Mouse (Mus musculus): Measurements from ENCODE around the gene Ankrd33b.
A peak's percentile ranks its signal among the peaks of the same experiment; 100 is the strongest.

Ankrd33b gene

DNA sequence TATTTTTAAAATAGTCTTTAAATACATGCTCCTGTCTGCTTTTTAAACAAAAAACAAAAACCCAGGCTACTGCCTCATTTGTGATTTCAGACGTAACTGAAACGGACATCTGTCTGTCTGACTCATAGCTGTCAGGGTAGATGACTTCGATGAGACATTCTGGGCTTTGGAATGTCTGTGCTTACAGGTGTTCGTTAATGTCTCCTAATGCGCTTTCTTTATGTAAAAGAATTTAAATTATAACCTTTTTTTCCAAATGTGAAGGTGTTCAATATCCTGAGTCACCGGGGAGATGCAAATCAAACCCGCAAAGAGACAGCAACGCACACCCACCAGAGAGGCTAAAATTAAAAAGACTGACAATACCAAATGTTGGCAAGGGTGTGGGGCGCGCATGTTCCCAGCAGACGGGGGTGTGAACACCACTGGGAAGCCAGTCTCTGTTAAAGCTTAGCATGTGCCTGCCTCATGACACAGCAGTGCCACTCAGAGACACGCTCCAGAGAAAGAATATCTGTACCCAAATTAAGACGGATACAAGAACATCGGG lies 30.3 kb downstream of the Ankrd33b start:
- DNase-seq = no peak

DNA sequence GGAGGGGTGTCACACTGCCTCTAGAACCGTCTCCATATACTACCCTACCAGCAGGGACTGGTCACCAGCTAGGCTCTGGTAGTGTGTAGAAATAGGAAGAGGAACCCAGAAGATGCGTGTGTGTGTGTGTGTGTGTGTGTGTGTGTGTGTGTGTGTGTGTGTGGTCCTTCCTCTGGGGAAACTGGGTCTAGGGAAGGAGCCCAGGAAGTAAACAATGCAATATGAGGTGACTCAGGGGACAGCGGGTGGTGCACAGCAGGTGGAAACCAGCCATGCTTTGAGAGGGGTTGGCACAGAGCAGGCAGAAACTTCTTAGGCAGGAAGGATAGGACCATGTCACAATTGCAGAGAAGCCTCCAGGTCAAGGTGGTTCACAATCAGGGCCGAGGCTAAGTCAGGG lies 30.8 kb downstream of the Ankrd33b start:
- no peak for DNase-seq

DNA sequence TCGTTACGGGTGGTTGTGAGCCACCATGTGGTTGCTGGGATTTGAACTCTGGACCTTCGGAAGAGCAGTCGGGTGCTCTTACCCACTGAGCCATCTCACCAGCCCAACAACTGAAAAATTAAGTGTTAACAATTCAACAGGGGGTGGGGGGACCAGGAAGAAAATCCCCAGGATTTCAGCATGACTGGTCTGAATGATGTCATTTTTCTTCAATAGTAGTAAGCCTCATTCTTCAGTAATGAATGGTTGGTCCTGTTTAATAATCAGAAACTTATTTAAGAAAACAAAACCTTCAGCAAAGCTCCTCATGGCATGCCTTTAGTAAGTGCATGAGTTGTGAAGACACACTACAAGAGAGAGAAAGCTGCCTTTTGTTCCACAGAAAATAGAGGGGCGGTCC lies 32.7 kb downstream of the Ankrd33b start:
- no peak for DNase-seq

DNA sequence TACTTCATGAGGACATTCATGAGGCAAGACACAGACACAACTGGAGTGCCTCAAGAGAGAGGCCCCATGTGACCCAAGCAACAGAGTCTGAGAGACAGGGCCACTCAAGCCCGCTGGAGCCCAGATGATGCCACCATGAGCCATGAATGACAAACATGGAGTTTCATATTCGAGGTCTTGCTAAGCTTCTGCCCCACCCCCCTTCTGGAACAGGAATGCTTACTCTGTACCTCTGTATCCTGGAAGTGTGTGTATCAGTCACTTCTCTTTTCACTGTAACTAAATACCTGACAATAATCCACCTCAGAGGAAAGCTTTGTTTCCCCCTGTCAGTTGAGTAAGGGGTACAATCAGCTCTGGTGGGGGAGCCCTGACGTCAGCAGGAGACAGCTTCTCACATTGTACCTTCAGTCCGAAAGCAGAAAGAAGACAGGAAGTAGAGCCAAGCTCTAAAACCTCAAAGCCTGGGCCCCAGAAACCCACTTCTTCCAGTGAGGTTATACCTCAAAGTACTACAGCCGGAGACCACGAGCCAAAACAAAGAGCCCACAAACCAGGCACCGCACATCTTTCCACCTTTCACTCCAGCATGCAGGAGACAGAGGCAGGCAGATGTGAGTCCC lies 34.9 kb downstream of the Ankrd33b start:
- no peak for DNase-seq

DNA sequence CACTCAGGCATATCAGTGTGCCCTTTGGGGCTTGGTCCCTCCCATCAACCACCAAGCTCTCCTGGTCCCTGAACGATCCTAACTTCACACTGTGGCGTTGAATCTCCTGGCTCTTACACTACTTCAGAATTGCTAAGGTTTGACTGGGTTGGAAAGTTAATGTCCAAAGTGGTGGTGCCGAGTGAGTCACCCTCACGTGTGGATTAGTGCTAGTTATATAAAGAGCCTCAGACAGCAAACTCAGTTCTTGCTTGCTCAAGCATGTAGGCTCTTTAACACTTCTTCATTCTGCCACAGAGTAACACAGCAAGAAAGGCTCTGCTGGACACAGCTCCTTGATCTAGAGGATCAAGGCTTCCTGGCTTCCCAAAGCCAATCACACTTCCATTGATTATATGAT lies 35.8 kb downstream of the Ankrd33b start:
- no peak for DNase-seq

DNA sequence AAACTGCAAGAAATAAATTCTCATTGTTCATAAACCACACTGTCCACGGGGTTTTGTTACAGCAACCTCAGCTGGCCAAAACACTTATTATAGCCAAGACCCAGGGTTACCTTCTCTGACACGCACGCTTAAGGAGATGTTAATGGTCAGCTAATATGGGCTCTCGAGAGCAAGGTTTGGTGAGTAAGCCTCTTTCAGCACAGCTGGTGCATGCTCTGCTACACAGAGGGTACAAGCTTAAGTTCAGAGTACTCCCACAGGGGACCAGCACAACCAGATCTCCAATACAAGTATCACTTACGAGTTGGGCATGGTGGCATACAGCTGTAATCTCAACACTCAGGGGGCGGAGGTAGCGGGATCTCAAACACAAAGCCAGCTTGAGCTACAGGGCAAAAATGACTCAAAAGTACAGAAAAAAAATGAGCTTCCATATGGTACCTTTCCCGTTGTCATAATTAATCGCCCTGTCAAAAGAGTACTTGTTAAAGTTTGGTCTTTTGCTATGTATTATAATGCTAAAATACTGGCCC lies 39.4 kb downstream of the Ankrd33b start:
- DNase-seq = no peak

DNA sequence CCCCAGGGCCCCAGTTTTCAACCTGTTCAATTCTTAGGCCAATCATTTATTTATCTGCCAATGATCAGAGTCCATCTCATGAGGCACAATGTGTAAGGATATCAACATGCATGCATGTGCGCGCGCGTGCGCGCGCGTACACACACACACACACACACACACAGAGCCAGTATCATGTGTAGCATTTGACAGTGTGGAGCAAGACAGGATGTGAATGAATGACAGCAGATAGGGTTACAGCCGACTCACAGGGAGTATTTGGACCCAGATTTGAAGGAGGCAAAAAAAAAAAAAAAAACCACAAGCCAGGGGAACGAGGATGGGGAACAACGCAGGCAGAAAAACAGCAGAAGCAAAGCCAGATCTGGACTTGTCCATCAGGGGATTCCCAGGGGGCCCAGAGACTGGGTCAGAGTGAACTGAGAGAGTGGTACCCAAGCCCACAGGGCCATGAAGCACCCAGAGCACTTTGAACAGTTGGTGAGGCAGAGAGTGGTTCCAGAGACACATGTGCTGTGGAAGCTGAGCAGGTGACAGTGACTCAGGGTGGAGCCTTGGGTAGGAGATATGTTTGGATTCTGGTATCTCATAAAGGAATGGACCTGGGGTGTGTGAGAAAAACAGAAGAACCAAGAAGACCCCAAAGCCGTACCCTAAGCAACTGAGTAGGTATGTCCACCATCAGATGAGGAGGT lies 41.7 kb downstream of the Ankrd33b start:
- DNase-seq = no peak

DNA sequence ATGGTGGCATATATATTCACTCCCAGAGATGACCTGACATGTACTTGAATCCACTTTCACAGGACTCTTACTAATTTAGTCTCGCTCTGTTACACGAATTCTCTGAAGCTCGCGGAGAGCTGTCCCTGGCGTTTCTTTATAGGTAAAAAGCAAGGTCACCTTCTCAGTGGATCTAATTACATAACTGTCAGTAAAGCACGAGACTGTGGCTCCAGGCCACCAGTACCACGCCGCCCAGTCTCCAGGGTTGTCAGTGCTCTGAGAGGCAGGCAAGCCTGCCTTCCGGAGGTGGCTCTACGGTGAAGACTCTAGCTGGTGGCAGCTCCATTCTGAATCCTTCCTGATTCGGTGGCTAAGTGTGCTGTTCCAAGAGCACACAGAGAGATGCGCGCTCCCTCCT lies 43.0 kb downstream of the Ankrd33b start:
- DNase-seq = no peak

DNA sequence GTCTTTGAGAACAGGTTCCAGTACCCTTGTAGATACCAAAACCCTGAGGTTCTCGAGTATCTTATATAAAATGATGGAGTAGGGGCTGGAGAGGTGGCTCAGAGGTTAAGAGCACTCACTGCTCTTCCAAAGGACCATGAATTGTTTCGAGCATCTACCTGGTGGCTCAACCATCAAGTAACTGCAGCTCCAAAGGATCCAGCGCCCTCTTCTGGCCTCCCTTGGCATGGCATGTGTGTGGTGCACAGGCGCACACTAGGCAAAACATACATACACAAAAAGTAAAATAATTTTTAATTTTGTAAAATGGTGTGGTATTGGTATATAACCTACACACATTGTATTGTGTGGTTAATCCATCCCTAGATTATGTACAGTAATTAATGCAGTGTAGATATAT lies 43.8 kb downstream of the Ankrd33b start:
- DNase-seq = no peak

DNA sequence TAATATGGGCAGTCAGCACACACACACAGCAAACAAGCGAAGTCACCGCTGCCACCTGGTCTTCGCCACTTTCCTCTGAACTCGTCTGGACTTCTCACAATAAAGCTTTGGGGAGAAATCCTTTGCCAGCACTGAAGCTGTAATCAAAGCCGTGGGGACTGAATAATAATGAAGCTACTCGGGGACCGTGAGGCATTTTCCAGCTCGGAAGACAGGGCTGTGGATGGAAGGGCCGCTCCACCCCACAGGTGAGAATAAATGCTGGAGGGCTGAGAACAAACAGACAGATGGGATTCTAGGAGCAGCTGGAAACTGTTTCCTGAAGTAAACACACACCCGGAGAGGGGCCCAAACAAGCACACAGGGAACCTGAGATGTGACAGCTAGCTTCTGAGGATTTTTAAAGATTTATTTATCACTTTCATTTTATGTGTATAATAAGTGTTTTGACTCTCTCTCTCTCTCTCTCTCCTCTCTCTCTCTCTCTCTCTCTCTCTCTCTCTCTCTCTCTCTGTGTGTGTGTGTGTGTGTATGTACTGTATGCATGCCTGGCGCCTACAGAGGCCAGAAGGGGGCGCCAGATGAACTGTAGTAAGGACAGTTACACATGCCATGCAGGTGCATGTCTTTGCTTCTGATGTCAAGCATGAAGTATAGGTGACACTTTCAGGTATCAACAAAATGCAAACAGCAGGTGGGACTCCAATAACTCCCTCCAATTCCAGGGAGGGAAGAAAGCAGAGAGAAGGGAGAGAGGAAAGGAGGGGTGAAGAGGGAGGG lies 46.7 kb downstream of the Ankrd33b start:
- no peak for DNase-seq

DNA sequence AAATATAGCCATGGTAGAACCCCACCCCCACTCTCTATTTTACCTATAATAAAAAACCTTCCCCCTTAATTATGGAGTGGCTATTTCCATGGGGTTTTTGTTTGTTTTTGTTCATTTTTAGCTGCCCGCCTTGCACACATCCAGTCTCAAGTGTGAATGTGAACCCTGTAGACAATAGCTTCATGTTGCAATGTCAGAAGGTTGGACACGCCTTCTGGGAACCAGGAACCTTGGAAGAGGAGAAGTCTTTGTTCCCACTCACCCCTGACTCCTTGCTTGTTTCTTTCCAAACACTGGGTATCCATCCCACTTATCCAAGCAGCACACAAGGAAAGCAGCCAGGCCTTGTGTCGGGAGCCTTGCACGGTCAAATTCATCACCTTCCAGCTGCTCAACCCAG lies 48.5 kb downstream of the Ankrd33b start:
- no peak for DNase-seq

DNA sequence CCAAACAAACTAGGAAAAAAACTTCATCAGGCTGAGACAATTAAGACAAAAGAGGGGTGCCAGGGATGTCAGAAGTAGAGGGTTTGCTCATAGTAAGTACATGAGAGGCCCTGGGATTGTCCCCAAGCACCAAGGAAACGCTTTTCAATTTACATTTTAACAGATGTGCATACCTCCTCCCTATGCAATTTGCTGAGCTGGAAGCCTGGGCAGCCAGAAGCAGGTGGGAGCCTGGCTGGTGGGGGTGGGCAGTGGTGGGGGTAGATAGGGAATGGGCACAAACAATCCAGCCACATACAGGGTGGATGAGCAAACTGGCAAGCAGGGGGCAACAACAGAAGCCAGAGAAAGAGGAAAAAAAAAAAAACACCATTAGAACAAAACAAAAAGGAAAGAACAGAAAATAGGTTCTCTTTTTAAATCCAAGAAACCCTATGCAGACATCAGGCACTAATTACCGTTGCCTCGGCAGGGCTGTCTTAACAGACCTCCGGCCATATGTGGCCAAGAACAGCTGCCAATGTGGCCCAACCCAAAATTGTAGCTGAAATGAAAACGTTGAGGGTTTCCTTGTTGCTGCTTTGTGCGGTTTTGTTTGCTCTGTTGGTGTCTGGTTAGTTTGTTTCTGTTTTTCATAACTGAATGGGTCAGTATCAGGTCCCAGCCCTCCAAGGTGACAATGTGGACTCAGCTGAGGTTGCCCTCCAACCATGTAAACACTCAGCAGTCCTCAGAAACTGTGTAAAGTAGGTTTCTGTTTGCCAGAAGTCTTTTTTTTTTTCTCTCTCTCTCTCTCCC lies 49.2 kb downstream of the Ankrd33b start:
- DNase-seq = no peak

DNA sequence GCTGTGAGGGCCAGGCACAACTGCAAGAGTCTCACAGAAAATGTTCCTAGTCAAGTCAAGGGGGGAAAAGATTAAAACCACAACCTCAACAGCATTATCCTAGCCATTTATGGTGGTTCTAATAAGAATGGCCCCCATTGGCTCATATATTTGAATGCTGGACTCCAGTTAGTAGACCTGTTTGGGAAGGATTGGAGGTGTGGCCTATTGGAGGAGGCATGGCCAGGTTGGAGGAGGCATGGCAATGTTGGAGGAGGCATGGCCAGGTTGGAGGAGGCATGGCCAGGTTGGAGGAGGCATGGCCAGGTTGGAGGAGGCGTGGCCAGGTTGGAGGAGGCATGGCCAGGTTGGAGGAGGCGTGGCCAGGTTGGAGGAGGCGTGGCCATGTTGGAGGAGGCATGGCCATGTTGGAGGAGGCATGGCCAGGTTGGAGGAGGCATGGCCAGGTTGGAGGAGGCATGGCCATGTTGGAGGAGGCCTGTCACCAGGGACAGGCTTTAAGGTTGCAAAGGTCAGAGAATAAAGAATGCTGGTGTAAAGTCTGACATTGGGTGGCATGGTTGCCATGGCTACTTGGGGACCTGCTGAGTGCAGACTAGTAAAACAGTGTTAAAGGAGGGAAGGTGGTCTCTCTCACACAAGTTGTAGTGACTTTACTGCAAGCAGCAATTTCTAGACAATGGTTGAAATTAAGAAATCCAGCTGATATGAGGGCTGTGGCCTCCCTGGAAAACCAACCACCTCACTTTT lies 50.3 kb downstream of the Ankrd33b start:
- DNase-seq = no peak

DNA sequence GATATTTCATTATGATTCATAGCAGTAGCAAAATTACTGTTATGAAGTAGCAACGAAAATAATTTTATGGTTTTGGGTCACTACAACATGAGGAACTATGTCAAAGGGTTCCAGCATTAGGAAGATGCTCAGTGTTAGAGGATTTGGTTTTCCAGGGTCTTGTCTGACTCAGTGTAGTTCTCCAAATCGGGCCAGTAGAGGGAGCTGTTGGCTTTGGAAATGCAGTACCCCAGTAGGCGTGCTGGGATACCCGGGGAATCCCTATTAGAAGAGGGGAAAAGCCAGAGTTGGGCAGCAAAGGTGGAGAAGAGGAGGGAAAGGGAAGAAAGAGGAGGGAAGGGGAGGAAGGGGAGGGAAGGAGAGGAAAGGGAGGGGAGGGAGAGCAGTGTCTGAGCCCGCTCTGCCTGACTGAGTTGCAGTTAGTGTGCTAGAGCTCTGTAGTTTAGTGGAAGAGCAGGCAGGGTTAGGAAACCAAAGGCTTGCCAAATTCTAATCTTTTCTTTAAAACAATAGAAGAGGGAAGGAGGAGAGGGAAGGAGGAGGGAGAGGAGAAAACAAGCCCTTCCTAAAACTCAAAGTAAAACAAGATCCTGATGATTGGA lies 51.8 kb downstream of the Ankrd33b start:
- peak; percentile 89 for DNase-seq

DNA sequence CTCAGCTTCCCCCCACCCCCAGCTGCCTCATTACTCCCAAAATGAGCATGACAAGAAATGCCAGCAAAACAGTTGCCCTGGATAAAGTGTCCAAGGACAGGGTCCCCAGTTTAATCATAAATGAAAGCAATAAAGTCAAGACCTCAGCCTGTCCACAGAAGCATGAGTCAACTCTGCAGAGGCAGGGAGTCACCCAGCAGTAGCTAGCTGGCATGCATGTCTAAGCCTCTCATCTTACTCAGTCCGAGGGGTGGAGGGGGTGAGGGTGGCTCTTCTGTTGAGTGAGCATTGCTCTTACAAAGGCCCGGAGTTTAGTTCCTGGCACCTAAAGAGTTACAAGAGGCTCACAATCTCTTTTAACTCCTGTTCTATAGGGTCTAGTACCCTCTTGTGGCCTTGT lies 55.5 kb downstream of the Ankrd33b start:
- DNase-seq = no peak

DNA sequence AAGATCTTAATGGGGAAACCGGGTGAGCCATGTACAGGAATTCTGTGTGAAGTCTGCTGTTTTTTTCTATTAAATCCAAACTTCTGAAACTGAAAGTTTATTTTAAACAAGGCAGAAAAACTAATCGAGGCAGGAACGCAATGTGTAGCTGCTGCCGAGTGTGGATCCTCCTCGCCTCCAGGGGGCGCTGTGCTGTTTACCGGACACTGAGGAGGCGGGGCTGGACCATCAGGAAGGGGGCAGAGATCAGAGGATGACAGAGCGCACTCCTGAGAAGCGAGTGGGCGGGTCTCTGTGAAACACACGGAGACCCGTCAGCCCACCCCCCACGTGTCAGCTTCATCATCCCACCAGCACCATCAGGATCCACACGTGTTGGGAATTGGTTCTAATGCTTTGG lies 58.0 kb downstream of the Ankrd33b start:
- peak; percentile 42 for DNase-seq

DNA sequence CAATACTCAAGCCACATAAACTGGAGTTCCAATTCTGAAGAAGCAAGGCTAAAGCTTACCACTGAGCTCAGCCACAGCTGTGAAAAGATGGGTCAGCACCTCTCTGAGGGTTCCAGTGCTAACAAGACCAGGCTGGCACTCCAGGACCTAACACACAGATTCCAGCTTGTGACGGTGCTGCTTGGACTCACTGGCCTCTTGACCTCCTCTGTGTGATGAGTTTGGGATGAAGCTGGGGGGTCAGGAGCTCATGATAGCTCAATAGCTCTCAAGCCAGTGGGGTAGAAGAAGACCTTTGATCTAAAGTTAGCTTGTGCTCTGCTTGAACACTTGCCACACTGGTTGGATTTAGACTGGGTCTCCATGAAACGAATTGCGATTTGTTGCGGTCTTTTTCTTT lies 60.8 kb downstream of the Ankrd33b start:
- no peak for DNase-seq

DNA sequence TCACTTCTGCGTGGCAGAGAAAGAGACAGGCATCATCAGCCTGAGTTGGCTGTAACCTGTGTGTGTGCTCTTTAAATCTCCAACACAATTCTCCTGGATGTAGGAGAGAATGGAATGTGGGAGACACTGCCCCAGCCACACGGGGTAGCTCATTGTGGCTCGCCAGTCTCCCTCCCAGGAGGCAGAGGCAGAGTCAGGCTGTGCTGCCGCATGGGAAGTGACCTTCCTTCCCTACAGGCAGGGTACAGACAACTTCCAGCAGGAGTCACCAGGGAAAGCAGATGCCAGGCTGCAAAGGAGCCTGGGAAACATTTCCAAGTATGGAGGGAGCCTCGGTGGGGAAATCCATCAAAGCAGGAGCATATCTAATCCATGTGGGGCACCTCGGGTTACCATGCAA lies 62.3 kb downstream of the Ankrd33b start:
- no peak for DNase-seq

DNA sequence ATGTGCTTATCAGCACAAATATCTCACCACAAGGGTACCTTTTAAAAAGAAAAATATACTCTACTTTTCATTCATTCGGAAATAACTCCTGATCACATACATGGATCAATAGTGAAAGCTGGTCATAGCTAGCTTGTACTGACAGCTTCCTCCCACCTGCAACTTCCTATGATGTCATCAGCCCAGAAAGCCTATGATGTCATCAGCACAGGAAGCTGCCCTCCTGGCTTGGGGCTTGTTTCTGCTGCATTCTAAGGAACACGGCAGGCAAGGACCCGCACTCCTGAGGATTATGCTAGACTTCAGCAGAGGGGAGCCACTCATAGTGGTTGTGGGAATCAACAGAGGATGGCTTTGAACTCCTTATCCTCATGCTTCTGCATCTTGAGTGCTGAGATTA lies 63.2 kb downstream of the Ankrd33b start:
- DNase-seq = no peak

DNA sequence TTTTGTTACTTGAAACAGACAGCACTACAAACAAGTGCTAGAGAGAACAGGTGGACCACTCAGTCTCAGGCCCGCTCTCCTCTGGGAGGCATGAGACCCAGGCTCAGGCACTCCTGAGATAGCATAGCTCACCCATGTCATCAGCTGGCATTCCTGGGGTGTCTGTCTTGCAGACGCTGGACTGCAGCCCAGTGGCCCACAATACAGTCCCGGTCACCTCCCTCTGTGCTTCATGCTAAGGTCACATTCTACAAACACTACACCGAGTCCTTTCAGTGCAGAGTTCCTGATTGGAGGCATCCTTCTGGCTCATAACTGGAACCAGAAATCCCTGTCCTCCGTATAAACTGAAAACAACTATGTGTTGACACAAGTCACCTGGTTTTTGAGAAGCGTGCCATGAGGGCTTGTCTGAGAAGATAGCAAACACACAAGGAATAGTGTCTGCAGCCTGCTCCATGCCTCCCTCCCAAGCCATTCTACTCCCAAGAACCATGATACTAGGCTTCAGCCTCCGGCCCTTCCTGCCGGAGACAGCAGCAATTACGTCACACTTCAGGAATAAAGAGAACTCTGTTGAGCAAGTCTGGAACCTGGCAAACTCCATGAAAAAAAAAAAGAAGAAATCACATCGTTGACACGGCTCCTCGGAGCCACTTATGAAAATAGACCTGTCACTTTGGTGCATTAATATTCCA lies 65.1 kb downstream of the Ankrd33b start:
- DNase-seq = no peak
